8 mouse cellular contexts compared by ENCODE assay signal in genomic region chr17:67978786-67979185, GRCm38 (mm10). TPM values are rescaled to one million over a fixed set of nuclear protein-coding genes. Genes with fewer than 3 reads are reported as not detected.
DNase-seq lines count a peak whose midpoint lies in the region.

No protein-coding gene starts in this region.

- intact Hi-C loops in gastrocnemius, postnatal 14 days (cut with DNase I; ENCODE audit: low total_unique reads) = no loop called here
- intact Hi-C loops in left cerebral cortex, postnatal 14 days (cut with DNase I) = no loop called here

- DNase-seq in embryo, embryonic 10 days (ENCODE audit: low spot score) = peak; percentile 53
- DNase-seq in embryo, embryonic 9.5 days (ENCODE audit: extremely low spot score) = no peak
- DNase-seq in adrenal gland, adult (ENCODE audit: inconsistent age in 2 of 2, low spot score in 1 of 2) = peak; percentile 77 to 94
- peak; percentile 81 for DNase-seq in gastrocnemius, postnatal 14 days
- DNase-seq in kidney, adult 18-20 months = peak; percentile 35
- peak; percentile 89 for DNase-seq in lung, postnatal 10 days
- DNase-seq in thymus, postnatal 36 days = no peak
- DNase-seq in left cerebral cortex, postnatal 14 days (ENCODE audit: low spot score in 2 of 2) = no peak

RNA-seq across cellular contexts. Expression of gene Arhgap28, which starts 25.1 kb away (rescaled TPM):
- total RNA-seq in gastrocnemius, postnatal 14 days (2021) = 1 to 10 TPM; 3.7 to 5.0 TPM
- 1 to 10 TPM in 1 of 2 experiments, under 1 TPM in 1; 0.79 to 1.7 TPM for total RNA-seq in left cerebral cortex, postnatal 14 days (2021)

Comparison
In these comparisons a context has a peak if more than half of its experiments do, and no peak if none do; other contexts are left out.
1. DNase-seq: peak in embryo, embryonic 10 days (single experiment), adrenal gland, adult (2 of 2), gastrocnemius, postnatal 14 days (single experiment), kidney, adult 18-20 months (single experiment) and lung, postnatal 10 days (single experiment); none in embryo, embryonic 9.5 days (single experiment), thymus, postnatal 36 days (0 of 2) and left cerebral cortex, postnatal 14 days (0 of 2).